Mouse (Mus musculus) heart, embryonic 14.5 days (tissue): ENCODE measurements around the gene Smdt1. TPM values are rescaled to one million over a fixed set of nuclear protein-coding genes. Genes with fewer than 3 reads are reported as not detected.
A peak's percentile ranks its signal among the peaks of the same experiment; 100 is the strongest.

ENCODE experiments used
- ATAC-seq: fragments of 200-750 bp; cut with Nextera tagmentation; 2 replicates; pipeline ENCODE4 v1.8.0; 2017; ENCODE audit warnings: low read depth, moderate TSS enrichment; ENCODE audit not compliant: insufficient number of reproducible peaks, insufficient read depth, low FRiP score
- H3K27ac ChIP-seq, 2 experiments: fragments of 200-500 bp in 1 of 2; fragments of 300-500 bp in 1 of 2; sonication (generic) in 1 of 2; replicated peaks in 1 of 2; 2 replicates each; pipeline ENCODE4 v1.5.1; 2012 to 2014; ENCODE audit warnings: low read depth in 2 of 2, low read length in 2 of 2, control low read depth in 1 of 2, mild to moderate bottlenecking in 1 of 2, mixed read lengths in 1 of 2; ENCODE audit not compliant: control insufficient read depth in 1 of 2, insufficient read depth in 1 of 2
- H3K27me3 ChIP-seq: fragments of 300-500 bp; sonication (generic); 2 replicates; pipeline ENCODE4 v1.6.1; 2014; ENCODE audit warnings: mild to moderate bottlenecking, low read length, control low read depth; ENCODE audit not compliant: control insufficient read depth, insufficient read depth
- H3K36me3 ChIP-seq: fragments of 300-500 bp; sonication (generic); 2 replicates; pipeline ENCODE4 v1.6.1; 2014; ENCODE audit warnings: mild to moderate bottlenecking, control low read depth, low read length, mixed read lengths; ENCODE audit not compliant: control insufficient read depth, insufficient read depth
- H3K4me1 ChIP-seq, 2 experiments: fragments of 200-500 bp in 1 of 2; fragments of 300-500 bp in 1 of 2; sonication (generic) in 1 of 2; 2 replicates each; pipeline ENCODE4 v1.6.1; 2012 to 2014; ENCODE audit warnings: low read length in 2 of 2, control low read depth in 1 of 2, mixed read lengths in 1 of 2; ENCODE audit not compliant: control insufficient read depth in 2 of 2, insufficient read depth in 2 of 2
- H3K4me2 ChIP-seq: fragments of 300-500 bp; sonication (generic); 2 replicates; pipeline ENCODE4 v1.6.1; 2014; ENCODE audit warnings: mild to moderate bottlenecking, low read length
- H3K4me3 ChIP-seq, 2 experiments: fragments of 200-500 bp in 1 of 2; fragments of 300-500 bp in 1 of 2; sonication (generic) in 1 of 2; 2 replicates each; pipeline ENCODE4 v1.5.1; 2012 to 2014; ENCODE audit warnings: low read length in 2 of 2, mild to moderate bottlenecking in 2 of 2, control low read depth in 1 of 2, low read depth in 1 of 2, moderate library complexity in 1 of 2; ENCODE audit not compliant: control insufficient read depth in 1 of 2, insufficient read depth in 1 of 2
- H3K9ac ChIP-seq: fragments of 300-500 bp; sonication (generic); 2 replicates; pipeline ENCODE4 v1.6.1; 2014; ENCODE audit warnings: mild to moderate bottlenecking, low read length
- H3K9me3 ChIP-seq: fragments of 300-500 bp; sonication (generic); 2 replicates; pipeline ENCODE4 v1.6.1; 2016; ENCODE audit warnings: low read length, control low read depth; ENCODE audit not compliant: control insufficient read depth
- WGBS: fragments of 180-500 bp; shearing (Covaris S2); extraction: QIAGEN DNeasy Blood & Tissue Kit; methylation state at CpG from one replicate; pipeline ENCODE4 v1.1.7; 2014; 5-methylcytosine and 5-hydroxymethylcytosine counted together
- polyA plus RNA-seq: library from polyadenylated mRNA; unstranded; fragments of >200 nt; fragmentation: Nextera tagmentation; extraction: Ambion mirVana; gene quantifications from 2 replicates; pipeline ENCODE4 v1.2.1, GENCODE M21; 2014

Smdt1 gene
- polyA plus RNA-seq, 1 experiment from 2014 or later, result 384 TPM

DNA sequence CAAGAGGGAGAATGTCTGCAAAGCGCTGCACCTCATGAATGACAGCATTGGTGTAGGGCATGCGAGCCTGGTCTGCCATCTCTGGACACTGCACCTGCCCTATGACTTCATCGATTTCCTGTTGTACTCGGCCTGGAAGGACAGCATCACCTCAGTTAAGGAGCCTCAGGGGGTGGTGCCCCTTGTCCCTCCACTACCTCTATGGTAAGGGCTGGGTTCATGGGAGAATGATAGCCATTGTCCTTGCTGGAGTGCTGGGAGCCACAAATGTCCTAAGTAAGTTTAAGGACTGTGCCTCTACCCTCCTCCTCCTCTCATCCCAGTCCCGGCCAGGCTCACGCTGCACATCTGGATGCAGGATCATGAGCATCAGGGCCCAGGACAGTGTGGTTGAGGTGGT lies 33.7 kb downstream of the Smdt1 start:
- WGBS, result 92% methylated on average over 6 of the region's 6 CpGs

DNA sequence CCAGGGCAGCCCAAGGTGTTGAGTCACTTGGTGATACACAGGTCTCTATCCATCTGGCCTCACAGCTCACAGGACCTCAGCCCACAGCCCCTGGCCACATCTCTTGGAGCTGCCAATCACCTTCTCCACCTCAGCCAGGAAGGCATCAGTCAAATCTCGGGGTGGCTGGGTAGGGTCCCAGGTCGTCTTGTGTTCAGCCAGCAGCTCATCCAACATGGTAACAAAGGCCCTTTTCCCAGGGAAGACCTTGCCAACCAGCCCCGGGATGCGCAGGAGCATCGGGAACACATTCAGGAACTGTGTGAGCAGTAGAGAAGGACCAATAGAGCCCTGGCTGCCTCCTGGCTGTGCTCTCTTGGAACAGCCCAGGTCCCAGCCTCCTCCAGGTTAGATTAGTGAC lies 34.2 kb downstream of the Smdt1 start:
- Histone ChIP-seq H3K4me2 (no peak overlapping the region), H3K4me3 (no peak overlapping the region), H3K36me3 (peaks cover 11% of the 10 kb centered on the region; the same call in 1 of the 2 replicates), H3K27me3 (no peaks in the 10 kb centered on the region), H3K4me1 (peaks cover 2 to 21% of the 10 kb centered on the region in 2 experiments; a peak in 3 of 4 replicates), H3K9me3 (peaks cover 4% of the 10 kb centered on the region; the same call in 1 of the 2 replicates), H3K9ac (no peak overlapping the region), H3K27ac (no peak overlapping the region)
- no peak for ATAC-seq
- WGBS, result 84% methylated on average over 5 of the region's 5 CpGs

More for the DNA sequence above, 33.7 kb downstream of the Smdt1 start:
- H3K27ac ChIP-seq, result no peak overlapping the region
- H3K27me3 ChIP-seq, result no peaks in the 10 kb centered on the region
- no peak overlapping the region for H3K9ac ChIP-seq
- no peak overlapping the region for H3K4me2 ChIP-seq
- no peak overlapping the region for H3K4me3 ChIP-seq
- peaks cover 2 to 17% of the 10 kb centered on the region in 2 experiments; a peak in 3 of 4 replicates for H3K4me1 ChIP-seq
- no peak for ATAC-seq
- H3K9me3 ChIP-seq, result peaks cover 4% of the 10 kb centered on the region; the same call in 1 of the 2 replicates
- H3K36me3 ChIP-seq, result peaks cover 11% of the 10 kb centered on the region; the same call in 1 of the 2 replicates

DNA sequence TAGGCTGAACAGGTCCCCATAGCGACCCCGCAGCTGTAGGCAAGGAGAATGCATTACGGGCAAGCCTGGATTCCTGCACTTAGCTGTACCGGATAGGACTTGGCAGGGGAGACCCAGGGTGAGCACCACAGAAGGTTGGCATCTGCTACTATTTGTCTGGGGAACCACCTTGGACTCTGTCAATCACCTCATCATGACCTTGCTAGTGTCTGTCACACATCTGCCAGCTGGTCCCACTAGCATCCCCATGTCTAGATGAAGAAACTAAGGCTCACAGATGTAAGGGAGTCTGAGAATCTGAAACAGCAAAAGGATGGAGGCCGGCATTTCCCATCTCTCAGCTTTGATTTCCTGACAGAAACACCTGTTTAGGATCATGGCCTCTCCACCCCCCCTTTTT lies 35.7 kb downstream of the Smdt1 start:
- H3K9me3 ChIP-seq, result no peaks in the 10 kb centered on the region
- H3K4me3 ChIP-seq, result no peak overlapping the region
- H3K27me3 ChIP-seq, result no peaks in the 10 kb centered on the region
- H3K27ac ChIP-seq, result no peak overlapping the region
- H3K9ac ChIP-seq, result no peak overlapping the region
- ATAC-seq, result no peak
- 84% methylated on average over 5 of the region's 5 CpGs for WGBS
- H3K4me1 ChIP-seq, result peaks cover 4 to 20% of the 10 kb centered on the region in 2 experiments
- H3K36me3 ChIP-seq, result peaks cover 11% of the 10 kb centered on the region; the same call in 1 of the 2 replicates
- no peak overlapping the region for H3K4me2 ChIP-seq

DNA sequence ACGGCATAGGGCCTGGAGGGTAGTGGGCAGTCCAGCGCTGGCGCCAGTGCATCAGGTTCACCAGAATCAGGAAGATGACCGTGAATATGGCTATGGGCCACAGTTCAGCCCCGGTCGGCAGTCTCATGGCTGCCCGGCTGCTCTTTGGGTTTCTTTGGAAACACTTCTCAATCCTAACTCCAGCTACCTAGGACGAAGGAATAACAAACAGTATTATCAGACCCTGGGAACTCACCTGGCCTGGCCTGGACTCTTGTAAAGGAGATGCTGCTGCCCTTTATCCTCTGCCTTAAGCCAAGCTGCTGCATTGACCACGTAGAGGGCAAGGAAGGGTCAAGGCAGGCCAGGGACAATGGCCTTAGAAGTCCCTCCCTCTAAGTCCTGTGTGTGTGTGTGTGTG lies 37.1 kb downstream of the Smdt1 start:
- H3K9ac ChIP-seq, result no peak overlapping the region
- peak overlapping the region in 1 of 2 experiments; percentile 66; a peak in 1 of 4 replicates for H3K27ac ChIP-seq
- H3K27me3 ChIP-seq, result no peaks in the 10 kb centered on the region
- no peak overlapping the region for H3K4me3 ChIP-seq
- no peaks in the 10 kb centered on the region for H3K9me3 ChIP-seq
- 88% methylated on average over 9 of the region's 9 CpGs for WGBS
- H3K4me2 ChIP-seq, result no peak overlapping the region
- peaks cover 11% of the 10 kb centered on the region; the same call in 1 of the 2 replicates for H3K36me3 ChIP-seq
- peaks cover 5 to 20% of the 10 kb centered on the region in 2 experiments for H3K4me1 ChIP-seq
- ATAC-seq, result no peak

DNA sequence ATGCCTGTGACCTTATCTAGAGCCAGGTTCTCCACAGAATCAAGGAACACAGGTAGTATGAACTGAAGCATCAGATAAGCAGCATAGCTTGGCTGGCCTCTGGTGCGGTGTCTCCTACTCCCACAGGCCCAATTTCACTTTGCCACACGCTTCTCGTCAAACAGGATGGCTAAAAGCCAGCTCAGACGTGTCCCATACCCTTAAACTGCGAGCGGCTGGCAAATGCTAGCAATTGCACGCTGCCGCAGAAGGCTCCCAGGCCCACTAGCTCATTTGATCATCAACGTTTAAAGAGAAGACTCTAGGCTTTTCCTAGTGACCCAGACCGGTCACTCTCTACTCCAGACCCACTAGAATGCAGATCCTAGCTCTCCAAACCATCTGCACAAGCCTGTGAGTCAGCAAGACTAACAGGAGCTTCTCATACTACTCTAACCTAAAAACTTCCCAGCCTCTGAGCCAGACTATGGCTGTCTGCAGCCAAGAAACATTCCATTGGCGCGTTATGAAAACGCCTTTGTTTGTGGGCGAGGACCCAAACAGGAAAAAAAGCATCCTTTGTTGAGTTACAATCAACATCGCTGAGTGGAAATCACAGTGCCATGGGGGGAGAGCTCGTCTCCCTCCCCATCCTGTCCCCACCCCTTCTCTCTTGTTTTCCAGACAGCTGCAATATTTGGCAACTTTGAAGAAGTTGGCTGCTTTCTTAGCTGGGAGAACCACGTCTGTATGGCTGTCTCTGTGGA lies 37.8 kb downstream of the Smdt1 start:
- Histone ChIP-seq H3K4me3 (no peak overlapping the region), H3K9me3 (no peaks in the 10 kb centered on the region), H3K27me3 (no peaks in the 10 kb centered on the region), H3K9ac (0 out of 2 replicates have a peak overlapping the region, but pooled peaks have one; percentile 8), H3K4me2 (no peak overlapping the region), H3K36me3 (peaks cover 11% of the 10 kb centered on the region; the same call in 1 of the 2 replicates), H3K4me1 (peaks cover 6 to 20% of the 10 kb centered on the region in 2 experiments), H3K27ac (peak overlapping the region; percentile 37 to 66; a peak in 3 of 4 replicates)
- no peak for ATAC-seq
- WGBS, result 66% methylated on average over 17 of the region's 17 CpGs

DNA sequence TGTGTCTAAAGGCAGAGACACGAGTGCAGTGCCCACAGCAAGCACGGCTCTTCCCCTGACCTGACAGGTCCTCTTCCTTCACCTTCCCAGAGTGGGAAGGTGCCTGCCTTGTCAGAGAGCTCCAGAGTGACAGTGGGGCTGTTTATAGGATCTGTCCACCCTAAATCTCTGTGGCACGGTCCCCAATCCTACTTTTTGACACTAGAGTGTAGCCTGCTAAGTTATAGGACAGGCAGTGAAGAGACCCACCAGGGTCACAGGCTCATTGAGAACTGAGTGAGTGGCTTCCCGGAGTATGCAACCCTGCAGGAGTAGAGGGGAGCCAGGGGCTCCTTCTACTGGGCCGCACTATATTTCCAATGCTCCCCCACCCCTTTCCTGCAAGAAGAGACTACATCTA lies 38.9 kb downstream of the Smdt1 start:
- H3K4me1 ChIP-seq, result peaks cover 6 to 20% of the 10 kb centered on the region in 2 experiments
- H3K36me3 ChIP-seq, result peaks cover 11% of the 10 kb centered on the region; the same call in 1 of the 2 replicates
- 66% methylated on average over 5 of the region's 5 CpGs for WGBS
- peak overlapping the region; percentile 21; the same call in 1 of the 2 replicates for H3K4me2 ChIP-seq
- no peak overlapping the region for H3K4me3 ChIP-seq
- H3K27ac ChIP-seq, result 0 out of 4 replicates have a peak overlapping the region, but pooled peaks of 1 of the 2 experiments have one; percentile 8
- H3K27me3 ChIP-seq, result no peaks in the 10 kb centered on the region
- H3K9ac ChIP-seq, result 0 out of 2 replicates have a peak overlapping the region, but pooled peaks have one; percentile 21
- no peak for ATAC-seq
- no peaks in the 10 kb centered on the region for H3K9me3 ChIP-seq

DNA sequence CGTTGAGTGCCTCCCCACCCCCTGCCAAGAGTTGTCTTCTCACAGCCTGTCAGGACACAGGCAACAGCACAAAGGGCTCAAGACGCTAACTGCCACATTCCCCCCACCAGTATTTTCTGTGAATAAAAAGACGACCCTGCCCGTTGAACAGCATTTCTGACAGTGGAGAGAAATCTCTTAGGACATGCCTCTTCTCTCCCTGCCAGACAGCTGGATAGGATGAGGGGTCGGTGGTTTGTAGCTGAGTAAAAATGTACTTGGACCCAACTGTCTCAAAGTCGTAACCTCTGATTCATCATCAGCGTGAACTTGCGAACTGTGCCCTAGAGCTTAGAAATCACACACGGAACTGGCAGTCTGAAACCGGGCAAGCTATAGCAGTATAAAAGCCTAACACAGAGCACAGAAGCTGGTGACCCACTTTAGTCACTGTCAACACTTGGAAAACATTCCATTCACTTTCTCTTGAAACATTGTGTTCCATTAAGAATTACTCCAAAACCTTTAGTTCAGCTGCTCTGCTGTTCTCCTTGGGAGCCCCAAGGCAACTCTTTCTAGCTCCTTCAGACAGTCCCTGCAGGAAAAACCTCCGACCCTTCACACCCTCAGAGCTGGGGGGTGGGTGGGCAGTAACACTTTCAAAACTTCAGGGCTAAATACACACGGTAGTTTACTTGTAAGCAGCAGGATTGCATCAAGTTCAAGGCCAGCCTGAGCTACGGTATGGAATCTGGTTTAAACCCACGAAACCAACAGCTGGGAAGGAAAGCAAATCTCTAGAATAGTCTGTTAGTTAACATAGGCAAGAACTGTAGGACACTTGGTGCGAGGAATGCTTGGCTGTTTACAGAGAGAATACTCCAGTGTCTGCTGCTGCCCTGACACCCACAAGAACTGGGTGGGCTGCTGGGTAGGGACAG lies 39.8 kb downstream of the Smdt1 start:
- Histone ChIP-seq H3K4me1 (peaks cover 6 to 20% of the 10 kb centered on the region in 2 experiments), H3K36me3 (0 out of 2 replicates have a peak, but pooled peaks cover 9% of the 10 kb centered on the region), H3K27ac (peak overlapping the region; percentile 58 to 79), H3K4me2 (peak overlapping the region; percentile 80), H3K9me3 (no peaks in the 10 kb centered on the region), H3K4me3 (no peak overlapping the region), H3K27me3 (no peaks in the 10 kb centered on the region), H3K9ac (peak overlapping the region; percentile 23; the same call in 1 of the 2 replicates)
- no peak for ATAC-seq
- 46% methylated on average over 15 of the region's 15 CpGs for WGBS
